Mouse (Mus musculus): ENCODE data around the gene Ttc16. TPM values are rescaled to one million over a fixed set of nuclear protein-coding genes. Genes with fewer than 3 reads are reported as not detected.

Gene Ttc16
- polyA plus RNA-seq, 1 experiment from 2014 or later: 0.64 TPM

DNA sequence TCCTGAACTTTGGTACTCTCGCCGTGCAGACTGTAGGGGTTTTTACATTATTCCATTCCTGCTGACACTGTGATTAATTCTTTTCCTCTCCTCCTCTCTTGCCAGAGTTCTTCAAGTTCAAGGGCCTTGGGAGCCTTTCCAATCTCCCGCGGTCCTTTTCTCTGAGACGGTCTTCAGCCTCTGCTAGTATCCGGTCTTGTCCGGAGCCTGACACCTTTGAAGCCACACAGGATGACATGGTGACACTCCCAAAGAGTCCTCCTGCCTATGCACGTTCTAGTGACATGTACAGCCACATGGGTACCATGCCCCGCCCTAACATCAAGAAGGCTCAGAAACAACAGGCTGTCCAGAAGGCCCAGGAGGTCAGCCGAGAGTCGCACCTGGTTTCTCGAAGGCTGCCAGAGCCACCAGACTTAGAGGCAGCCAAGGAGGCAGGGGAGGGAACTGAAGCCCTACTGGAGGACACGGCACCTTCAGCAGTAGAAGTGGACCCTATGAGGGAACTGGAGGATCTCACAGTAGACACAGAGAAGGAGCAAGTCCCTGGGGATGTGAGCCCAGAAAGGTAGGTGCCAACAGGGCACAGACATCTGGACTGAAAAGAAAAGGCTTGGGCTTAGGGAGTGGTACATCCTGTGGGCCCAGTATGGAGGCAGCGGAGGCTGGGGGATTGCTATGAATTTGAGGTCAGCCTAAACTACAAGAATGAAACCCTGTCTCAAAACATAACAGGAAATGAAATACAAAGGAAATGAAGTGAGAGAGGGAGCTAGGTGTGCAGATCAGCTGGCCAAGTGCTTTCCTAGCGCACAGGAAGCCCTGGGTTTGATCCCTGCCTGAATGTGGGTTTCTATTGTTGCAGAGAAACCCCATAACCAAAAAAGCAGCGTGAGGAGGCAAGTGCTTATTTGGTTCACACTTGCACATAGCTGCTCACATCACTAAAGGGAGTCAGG lies 50.3 kb downstream of the Ttc16 start:
- peak overlapping the region; percentile 27; the same call in 1 of the 2 replicates for H3K27ac ChIP-seq (ENCODE audit: low read length)

GRCm38 (mm10) chr2:32724149-32724548 lies 51.3 kb downstream of the Ttc16 start:
- Histone ChIP-seq H3K4me3 (ENCODE audit: low read depth, low read length) (no peak overlapping the region), H3K27ac (ENCODE audit: low read length) (no peak overlapping the region), H3K4me1 (ENCODE audit: control insufficient read depth, insufficient read depth, low read length) (peaks cover 26% of the 10 kb centered on the region), H3K9me3 (ENCODE audit: control insufficient read depth, low read depth, low read length) (no peaks in the 10 kb centered on the region), H3K36me3 (ENCODE audit: control insufficient read depth, insufficient read depth, low read length) (no peaks in the 10 kb centered on the region; the same call in 1 of the 2 replicates), H3K27me3 (ENCODE audit: control insufficient read depth, insufficient read depth, low read length) (no peaks in the 10 kb centered on the region), H3K9ac (replicated peaks; ENCODE audit: low read depth, low read length) (no peak overlapping the region), H3K4me2 (replicated peaks; ENCODE audit: low read depth, low read length) (no peak overlapping the region)
- 74% methylated on average over 4 of the region's 4 CpGs for WGBS
- ATAC-seq (ENCODE audit: insufficient number of reproducible peaks, insufficient read depth, low FRiP score, low read depth): no peak

More for the DNA sequence above, 50.3 kb downstream of the Ttc16 start:
- no peak overlapping the region for H3K4me3 ChIP-seq (ENCODE audit: low read depth, low read length)
- no peaks in the 10 kb centered on the region for H3K27me3 ChIP-seq (ENCODE audit: control insufficient read depth, insufficient read depth, low read length)
- no peaks in the 10 kb centered on the region for H3K9me3 ChIP-seq (ENCODE audit: control insufficient read depth, low read depth, low read length)
- H3K4me1 ChIP-seq (ENCODE audit: control insufficient read depth, insufficient read depth, low read length): peaks cover 27% of the 10 kb centered on the region
- no peak for ATAC-seq (ENCODE audit: insufficient number of reproducible peaks, insufficient read depth, low FRiP score, low read depth)
- H3K36me3 ChIP-seq (ENCODE audit: control insufficient read depth, insufficient read depth, low read length): no peaks in the 10 kb centered on the region; the same call in 1 of the 2 replicates
- H3K4me2 ChIP-seq (replicated peaks; ENCODE audit: low read depth, low read length): no peak overlapping the region
- no peak overlapping the region for H3K9ac ChIP-seq (replicated peaks; ENCODE audit: low read depth, low read length)
- WGBS: 74% methylated on average over 16 of the region's 16 CpGs

DNA sequence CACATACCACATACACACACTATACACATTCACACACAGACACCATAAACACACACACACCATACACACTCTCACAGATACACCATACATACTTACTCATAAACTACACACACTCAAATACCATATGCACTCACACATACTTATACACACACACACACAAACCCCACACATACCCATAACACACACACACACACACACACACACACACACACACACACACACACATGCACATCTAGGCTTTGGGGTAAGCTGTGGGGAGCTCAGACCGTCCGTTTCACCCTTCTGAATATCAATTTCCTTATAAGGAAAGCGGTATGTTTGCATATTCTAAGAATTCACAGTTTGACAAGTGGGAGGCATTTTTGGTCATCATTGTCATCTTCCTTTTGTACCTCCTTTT lies 52.9 kb downstream of the Ttc16 start:
- H3K9ac ChIP-seq (replicated peaks; ENCODE audit: low read depth, low read length): no peak overlapping the region
- 0 out of 2 replicates have a peak overlapping the region, but pooled peaks have one; percentile 19 for H3K4me3 ChIP-seq (ENCODE audit: low read depth, low read length)
- peaks cover 22% of the 10 kb centered on the region for H3K4me1 ChIP-seq (ENCODE audit: control insufficient read depth, insufficient read depth, low read length)
- no peak overlapping the region for H3K27ac ChIP-seq (ENCODE audit: low read length)
- 47% methylated on average over 3 of the region's 3 CpGs for WGBS
- peak overlapping the region; percentile 29; the same call in 1 of the 2 replicates for H3K4me2 ChIP-seq (replicated peaks; ENCODE audit: low read depth, low read length)
- H3K27me3 ChIP-seq (ENCODE audit: control insufficient read depth, insufficient read depth, low read length): no peaks in the 10 kb centered on the region
- no peaks in the 10 kb centered on the region; the same call in 1 of the 2 replicates for H3K36me3 ChIP-seq (ENCODE audit: control insufficient read depth, insufficient read depth, low read length)
- ATAC-seq (ENCODE audit: insufficient number of reproducible peaks, insufficient read depth, low FRiP score, low read depth): no peak
- H3K9me3 ChIP-seq (ENCODE audit: control insufficient read depth, low read depth, low read length): no peaks in the 10 kb centered on the region

GRCm38 (mm10) chr2:32722046-32722445 lies 53.4 kb downstream of the Ttc16 start:
- Histone ChIP-seq H3K4me3 (ENCODE audit: low read depth, low read length) (peak overlapping the region; percentile 19), H3K27me3 (ENCODE audit: control insufficient read depth, insufficient read depth, low read length) (no peaks in the 10 kb centered on the region), H3K9ac (replicated peaks; ENCODE audit: low read depth, low read length) (no peak overlapping the region), H3K9me3 (ENCODE audit: control insufficient read depth, low read depth, low read length) (no peaks in the 10 kb centered on the region), H3K4me2 (replicated peaks; ENCODE audit: low read depth, low read length) (peak overlapping the region; percentile 29), H3K4me1 (ENCODE audit: control insufficient read depth, insufficient read depth, low read length) (peaks cover 22% of the 10 kb centered on the region), H3K36me3 (ENCODE audit: control insufficient read depth, insufficient read depth, low read length) (no peaks in the 10 kb centered on the region; the same call in 1 of the 2 replicates), H3K27ac (ENCODE audit: low read length) (no peak overlapping the region)
- 33% methylated on average over 6 of the region's 6 CpGs for WGBS
- ATAC-seq (ENCODE audit: insufficient number of reproducible peaks, insufficient read depth, low FRiP score, low read depth): no peak

DNA sequence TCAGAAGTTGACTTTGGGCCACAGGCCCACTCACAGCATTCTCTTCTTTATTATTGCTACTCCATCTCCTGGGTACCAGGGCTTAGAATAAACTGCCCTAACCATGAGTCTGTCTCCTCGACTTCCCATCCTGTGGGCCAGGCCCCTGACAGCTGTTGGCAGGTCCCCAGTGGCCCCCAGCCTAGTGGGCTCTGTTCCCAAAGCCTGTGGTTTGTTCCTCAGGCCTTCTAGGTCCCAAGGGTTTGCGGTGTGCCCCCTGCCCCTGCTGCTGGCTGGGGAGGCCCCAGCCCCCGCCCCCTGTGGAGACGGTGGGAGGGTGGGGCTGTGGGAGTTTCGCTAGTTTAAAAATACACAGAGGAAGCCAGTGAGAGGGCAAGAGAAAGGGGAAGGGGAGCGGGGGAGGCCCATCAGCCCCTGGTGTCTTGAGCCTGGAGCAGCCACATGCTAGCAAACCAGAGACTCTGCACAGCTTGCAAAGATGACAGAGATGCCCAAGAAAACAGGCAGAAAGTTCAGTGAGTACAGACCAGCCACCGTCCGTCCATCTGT lies 54.7 kb downstream of the Ttc16 start, which contains the start of gene Sh2d3c:
Gene Sh2d3c (plus strand): TSS at position 375 of the 549 bp plus-strand sequence.
- WGBS: 14% methylated on average over 8 of the region's 8 CpGs
- peak within 1 kb of the TSS; percentile 19 for H3K4me3 ChIP-seq (ENCODE audit: low read depth, low read length)
- peak within 1 kb of the TSS; percentile 29 for H3K4me2 ChIP-seq (replicated peaks; ENCODE audit: low read depth, low read length)
- no peaks in the 10 kb centered on the region; the same call in 1 of the 2 replicates for H3K36me3 ChIP-seq (ENCODE audit: control insufficient read depth, insufficient read depth, low read length)
- peak within 1 kb of the TSS; percentile 69; the same call in 1 of the 2 replicates for H3K27ac ChIP-seq (ENCODE audit: low read length)
- no peaks in the 10 kb centered on the region for H3K27me3 ChIP-seq (ENCODE audit: control insufficient read depth, insufficient read depth, low read length)
- no peaks in the 10 kb centered on the region for H3K9me3 ChIP-seq (ENCODE audit: control insufficient read depth, low read depth, low read length)
- ATAC-seq (ENCODE audit: insufficient number of reproducible peaks, insufficient read depth, low FRiP score, low read depth): peak; percentile 44; the same call in 1 of the 2 replicates
- H3K4me1 ChIP-seq (ENCODE audit: control insufficient read depth, insufficient read depth, low read length): peaks cover 22% of the 10 kb centered on the region
- H3K9ac ChIP-seq (replicated peaks; ENCODE audit: low read depth, low read length): peak within 1 kb of the TSS; percentile 40; the same call in 1 of the 2 replicates

GRCm38 (mm10) chr2:32720053-32720452 lies 55.4 kb downstream of the Ttc16 start:
- Histone ChIP-seq H3K27ac (ENCODE audit: low read length) (no peak overlapping the region), H3K4me1 (ENCODE audit: control insufficient read depth, insufficient read depth, low read length) (peaks cover 22% of the 10 kb centered on the region), H3K9me3 (ENCODE audit: control insufficient read depth, low read depth, low read length) (no peaks in the 10 kb centered on the region), H3K36me3 (ENCODE audit: control insufficient read depth, insufficient read depth, low read length) (no peaks in the 10 kb centered on the region; the same call in 1 of the 2 replicates), H3K4me3 (ENCODE audit: low read depth, low read length) (no peak overlapping the region), H3K9ac (replicated peaks; ENCODE audit: low read depth, low read length) (no peak overlapping the region), H3K27me3 (ENCODE audit: control insufficient read depth, insufficient read depth, low read length) (no peaks in the 10 kb centered on the region), H3K4me2 (replicated peaks; ENCODE audit: low read depth, low read length) (no peak overlapping the region)
- no peak for ATAC-seq (ENCODE audit: insufficient number of reproducible peaks, insufficient read depth, low FRiP score, low read depth)
- WGBS: 89% methylated on average over 3 of the region's 3 CpGs

DNA sequence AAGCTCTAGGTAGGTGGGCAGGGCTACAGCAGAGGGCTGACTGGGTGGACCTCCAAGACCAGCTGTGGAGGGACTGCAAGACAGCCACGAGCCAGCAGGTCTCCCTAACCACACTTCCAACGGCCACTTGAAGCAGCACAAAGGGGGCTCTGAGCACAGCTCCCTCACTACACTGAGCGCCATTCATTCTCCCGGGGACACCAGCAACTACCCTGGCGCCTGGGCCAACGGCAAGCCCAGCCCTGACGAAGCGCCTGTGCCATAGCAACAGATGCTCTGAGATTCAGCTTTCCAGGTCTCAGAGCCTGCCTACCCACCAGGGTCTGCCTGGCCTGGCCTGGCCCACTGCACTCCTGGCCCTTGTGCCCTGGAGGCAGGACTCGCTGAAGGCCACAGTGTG lies 56.7 kb downstream of the Ttc16 start:
- H3K9ac ChIP-seq (replicated peaks; ENCODE audit: low read depth, low read length): no peak overlapping the region
- no peak overlapping the region for H3K27ac ChIP-seq (ENCODE audit: low read length)
- H3K9me3 ChIP-seq (ENCODE audit: control insufficient read depth, low read depth, low read length): no peaks in the 10 kb centered on the region
- H3K36me3 ChIP-seq (ENCODE audit: control insufficient read depth, insufficient read depth, low read length): no peaks in the 10 kb centered on the region
- H3K4me3 ChIP-seq (ENCODE audit: low read depth, low read length): no peak overlapping the region
- 57% methylated on average over 9 of the region's 9 CpGs for WGBS
- ATAC-seq (ENCODE audit: insufficient number of reproducible peaks, insufficient read depth, low FRiP score, low read depth): no peak
- H3K4me1 ChIP-seq (ENCODE audit: control insufficient read depth, insufficient read depth, low read length): peaks cover 33% of the 10 kb centered on the region
- H3K4me2 ChIP-seq (replicated peaks; ENCODE audit: low read depth, low read length): no peak overlapping the region
- no peaks in the 10 kb centered on the region for H3K27me3 ChIP-seq (ENCODE audit: control insufficient read depth, insufficient read depth, low read length)

DNA sequence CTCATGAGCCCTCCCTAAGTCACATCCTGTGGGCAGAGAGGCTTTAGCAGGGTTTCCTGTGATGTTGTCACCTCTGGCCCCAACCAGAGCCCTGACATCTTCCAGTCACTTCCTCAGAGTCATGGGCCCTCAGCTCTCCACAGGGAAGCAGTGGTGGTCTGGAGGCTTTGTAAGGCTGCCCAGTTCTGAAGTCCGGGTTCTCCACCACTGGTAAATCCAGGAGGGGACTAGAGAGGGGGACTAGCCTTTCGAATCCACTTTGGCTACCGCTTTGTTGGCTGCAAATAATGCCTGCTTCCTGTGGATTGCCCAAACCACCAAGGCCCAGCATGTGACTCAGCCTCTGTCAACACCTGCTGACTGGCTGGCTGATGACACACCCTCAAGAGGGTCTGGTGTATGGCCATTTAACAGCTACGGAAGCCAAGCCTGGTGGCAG lies 60.4 kb downstream of the Ttc16 start:
- Histone ChIP-seq H3K27me3 (ENCODE audit: control insufficient read depth, insufficient read depth, low read length) (no peaks in the 10 kb centered on the region), H3K4me1 (ENCODE audit: control insufficient read depth, insufficient read depth, low read length) (peaks cover 18% of the 10 kb centered on the region), H3K4me2 (replicated peaks; ENCODE audit: low read depth, low read length) (no peak overlapping the region), H3K27ac (ENCODE audit: low read length) (peak overlapping the region; percentile 4; the same call in 1 of the 2 replicates), H3K9ac (replicated peaks; ENCODE audit: low read depth, low read length) (no peak overlapping the region), H3K4me3 (ENCODE audit: low read depth, low read length) (no peak overlapping the region), H3K36me3 (ENCODE audit: control insufficient read depth, insufficient read depth, low read length) (peaks cover 3% of the 10 kb centered on the region; the same call in 1 of the 2 replicates), H3K9me3 (ENCODE audit: control insufficient read depth, low read depth, low read length) (no peaks in the 10 kb centered on the region)
- no peak for ATAC-seq (ENCODE audit: insufficient number of reproducible peaks, insufficient read depth, low FRiP score, low read depth)
- 55% methylated on average over 4 of the region's 4 CpGs for WGBS

Measured in stomach, embryonic 14.5 days (tissue).